Mouse (Mus musculus): ENCODE results near the gene Zfhx3. TPM values are rescaled to one million over a fixed set of nuclear protein-coding genes. Genes with fewer than 3 reads are reported as not detected.

Zfhx3 gene
- polyA plus RNA-seq, 1 experiment from 2014 or later: 15.7 TPM

- H3K4me1 ChIP-seq (replicated peaks; ENCODE audit: control insufficient read depth, insufficient read depth, low read length): no peaks in the 10 kb centered on the region
- 69% methylated on average over 4 of the region's 4 CpGs for WGBS
- H3K36me3 ChIP-seq (ENCODE audit: control insufficient read depth, insufficient read depth, low read length): no peaks in the 10 kb centered on the region
- H3K9ac ChIP-seq (ENCODE audit: low read length): no peak overlapping the region
- no peaks in the 10 kb centered on the region for H3K27me3 ChIP-seq (replicated peaks; ENCODE audit: control insufficient read depth, insufficient read depth, low read length)
- no peak overlapping the region for H3K4me3 ChIP-seq (ENCODE audit: low read depth, low read length)
- H3K4me2 ChIP-seq (ENCODE audit: low read length): no peak overlapping the region
- no peak overlapping the region for H3K27ac ChIP-seq (ENCODE audit: low read depth)
- DNase-seq (ENCODE audit: low spot score) (no peak), ATAC-seq (replicated peaks; ENCODE audit: low FRiP score, low TSS enrichment, low read depth) (no peak)
- no peaks in the 10 kb centered on the region for H3K9me3 ChIP-seq (ENCODE audit: control insufficient read depth, low read length)
Observed at GRCm38 (mm10) chr8:108086913-108087312, 144.5 kb downstream of the Zfhx3 start.

GRCm38 (mm10) chr8:108089632-108090031 is 147.2 kb downstream of the Zfhx3 start:
- Histone ChIP-seq H3K36me3 (ENCODE audit: control insufficient read depth, insufficient read depth, low read length) (no peaks in the 10 kb centered on the region), H3K4me3 (ENCODE audit: low read depth, low read length) (no peak overlapping the region), H3K27ac (ENCODE audit: low read depth) (no peak overlapping the region), H3K9me3 (ENCODE audit: control insufficient read depth, low read length) (no peaks in the 10 kb centered on the region), H3K9ac (ENCODE audit: low read length) (no peak overlapping the region), H3K4me2 (ENCODE audit: low read length) (no peak overlapping the region), H3K4me1 (replicated peaks; ENCODE audit: control insufficient read depth, insufficient read depth, low read length) (no peaks in the 10 kb centered on the region), H3K27me3 (replicated peaks; ENCODE audit: control insufficient read depth, insufficient read depth, low read length) (no peaks in the 10 kb centered on the region)
- DNase-seq (ENCODE audit: low spot score): no peak
- no peak for ATAC-seq (replicated peaks; ENCODE audit: low FRiP score, low TSS enrichment, low read depth)
- WGBS: 64% methylated on average over 5 of the region's 5 CpGs

- WGBS: 83% methylated on average over 13 of the region's 13 CpGs
- H3K4me2 ChIP-seq (ENCODE audit: low read length): no peak overlapping the region
- H3K27me3 ChIP-seq (replicated peaks; ENCODE audit: control insufficient read depth, insufficient read depth, low read length): no peaks in the 10 kb centered on the region
- no peaks in the 10 kb centered on the region for H3K9me3 ChIP-seq (ENCODE audit: control insufficient read depth, low read length)
- H3K36me3 ChIP-seq (ENCODE audit: control insufficient read depth, insufficient read depth, low read length): no peaks in the 10 kb centered on the region
- H3K4me3 ChIP-seq (ENCODE audit: low read depth, low read length): no peak overlapping the region
- no peak overlapping the region for H3K27ac ChIP-seq (ENCODE audit: low read depth)
- DNase-seq (ENCODE audit: low spot score): no peak
- no peak for ATAC-seq (replicated peaks; ENCODE audit: low FRiP score, low TSS enrichment, low read depth)
- no peak overlapping the region for H3K9ac ChIP-seq (ENCODE audit: low read length)
- peaks cover 8% of the 10 kb centered on the region for H3K4me1 ChIP-seq (replicated peaks; ENCODE audit: control insufficient read depth, insufficient read depth, low read length)
Observed at GRCm38 (mm10) chr8:108098598-108098997, 156.2 kb downstream of the Zfhx3 start.

DNA sequence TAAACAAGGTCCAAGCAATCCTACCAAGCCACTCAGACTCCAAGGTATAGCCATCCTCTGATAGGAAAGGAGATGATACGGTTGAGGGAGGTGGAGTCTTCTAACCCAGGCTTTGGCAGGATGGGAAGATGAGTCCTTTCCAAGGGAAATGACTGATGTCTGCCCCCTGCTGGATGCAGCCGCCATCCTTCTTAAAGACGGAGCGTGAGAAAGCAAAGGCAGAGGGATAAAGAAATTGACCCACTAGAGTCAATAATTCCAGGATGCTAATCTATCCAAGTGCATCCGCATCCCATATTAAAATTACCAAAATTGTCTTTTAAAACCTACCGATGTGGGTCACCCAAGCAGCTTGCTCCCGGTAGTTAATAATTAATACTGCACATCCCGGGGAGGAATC is 158.7 kb downstream of the Zfhx3 start:
- Histone ChIP-seq H3K9me3 (ENCODE audit: control insufficient read depth, low read length) (no peaks in the 10 kb centered on the region), H3K9ac (ENCODE audit: low read length) (no peak overlapping the region), H3K27me3 (replicated peaks; ENCODE audit: control insufficient read depth, insufficient read depth, low read length) (no peaks in the 10 kb centered on the region), H3K4me3 (ENCODE audit: low read depth, low read length) (no peak overlapping the region), H3K4me1 (replicated peaks; ENCODE audit: control insufficient read depth, insufficient read depth, low read length) (peaks cover 18% of the 10 kb centered on the region), H3K36me3 (ENCODE audit: control insufficient read depth, insufficient read depth, low read length) (no peaks in the 10 kb centered on the region), H3K4me2 (ENCODE audit: low read length) (no peak overlapping the region), H3K27ac (ENCODE audit: low read depth) (no peak overlapping the region)
- 67% methylated on average over 8 of the region's 8 CpGs for WGBS
- DNase-seq (ENCODE audit: low spot score) (no peak), ATAC-seq (replicated peaks; ENCODE audit: low FRiP score, low TSS enrichment, low read depth) (no peak)

DNA sequence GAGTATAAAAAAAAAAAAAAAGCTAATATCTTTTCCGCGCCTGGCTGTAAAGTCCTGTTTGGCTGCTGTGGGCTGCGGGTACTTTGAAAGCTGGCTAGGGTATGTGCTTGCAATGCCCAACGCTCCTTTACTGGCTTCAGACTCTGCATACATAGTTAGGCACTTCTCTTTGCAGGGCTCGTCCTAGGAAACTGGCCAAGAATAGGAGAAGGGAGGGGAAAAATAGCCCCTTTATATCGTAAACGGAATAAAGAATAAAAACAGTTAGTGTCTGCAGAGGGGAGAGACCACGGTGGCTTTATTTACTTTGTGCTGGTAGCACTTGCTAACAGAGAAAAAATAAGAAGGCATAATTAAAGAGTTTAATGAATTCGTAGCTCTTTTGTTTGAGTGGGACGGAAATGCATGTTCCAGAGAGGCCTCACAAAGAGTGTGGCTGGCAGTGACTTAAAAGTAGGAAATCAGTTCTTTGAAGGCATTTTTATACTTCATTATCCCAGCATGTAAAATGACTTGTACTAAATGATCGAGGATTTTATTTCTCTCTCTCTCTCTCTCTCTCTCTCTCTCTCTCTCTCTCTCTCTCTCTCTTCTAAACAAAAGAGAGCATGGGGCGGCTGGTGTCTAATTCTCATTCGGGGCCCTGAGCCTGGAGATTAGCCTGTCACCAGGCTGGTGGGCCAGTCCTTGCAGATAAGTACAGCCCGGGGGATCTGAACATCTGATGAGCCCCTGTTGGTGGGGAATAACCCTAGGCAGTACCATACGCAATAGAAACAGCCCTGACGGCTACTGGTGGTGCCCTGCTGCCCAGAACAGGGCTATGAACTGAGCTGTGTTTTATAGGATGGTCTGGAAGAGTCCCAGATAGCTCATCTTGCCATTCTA is 159.8 kb downstream of the Zfhx3 start:
- no peak overlapping the region for H3K4me3 ChIP-seq (ENCODE audit: low read depth, low read length)
- no peak for DNase-seq (ENCODE audit: low spot score)
- WGBS: 46% methylated on average over 16 of the region's 16 CpGs
- ATAC-seq (replicated peaks; ENCODE audit: low FRiP score, low TSS enrichment, low read depth): no peak
- no peak overlapping the region for H3K9ac ChIP-seq (ENCODE audit: low read length)
- no peak overlapping the region for H3K27ac ChIP-seq (ENCODE audit: low read depth)
- no peaks in the 10 kb centered on the region for H3K36me3 ChIP-seq (ENCODE audit: control insufficient read depth, insufficient read depth, low read length)
- peaks cover 18% of the 10 kb centered on the region for H3K4me1 ChIP-seq (replicated peaks; ENCODE audit: control insufficient read depth, insufficient read depth, low read length)
- H3K4me2 ChIP-seq (ENCODE audit: low read length): no peak overlapping the region
- no peaks in the 10 kb centered on the region for H3K27me3 ChIP-seq (replicated peaks; ENCODE audit: control insufficient read depth, insufficient read depth, low read length)
- no peaks in the 10 kb centered on the region for H3K9me3 ChIP-seq (ENCODE audit: control insufficient read depth, low read length)

GRCm38 (mm10) chr8:108104471-108105098 is 162.1 kb downstream of the Zfhx3 start:
- 15% methylated on average over 10 of the region's 10 CpGs for WGBS
- H3K4me1 ChIP-seq (replicated peaks; ENCODE audit: control insufficient read depth, insufficient read depth, low read length): peaks cover 18% of the 10 kb centered on the region
- no peak for DNase-seq (ENCODE audit: low spot score)
- H3K36me3 ChIP-seq (ENCODE audit: control insufficient read depth, insufficient read depth, low read length): no peaks in the 10 kb centered on the region
- H3K27ac ChIP-seq (ENCODE audit: low read depth): no peak overlapping the region
- H3K9ac ChIP-seq (ENCODE audit: low read length): no peak overlapping the region
- no peaks in the 10 kb centered on the region for H3K27me3 ChIP-seq (replicated peaks; ENCODE audit: control insufficient read depth, insufficient read depth, low read length)
- H3K4me3 ChIP-seq (ENCODE audit: low read depth, low read length): no peak overlapping the region
- H3K9me3 ChIP-seq (ENCODE audit: control insufficient read depth, low read length): no peaks in the 10 kb centered on the region
- 0 out of 2 replicates have a peak overlapping the region, but pooled peaks have one; percentile 3 for H3K4me2 ChIP-seq (ENCODE audit: low read length)
- ATAC-seq (replicated peaks; ENCODE audit: low FRiP score, low TSS enrichment, low read depth): no peak

- H3K27ac ChIP-seq (ENCODE audit: low read depth): no peak overlapping the region
- no peaks in the 10 kb centered on the region for H3K4me1 ChIP-seq (replicated peaks; ENCODE audit: control insufficient read depth, insufficient read depth, low read length)
- no peaks in the 10 kb centered on the region for H3K9me3 ChIP-seq (ENCODE audit: control insufficient read depth, low read length)
- no peak overlapping the region for H3K4me2 ChIP-seq (ENCODE audit: low read length)
- H3K36me3 ChIP-seq (ENCODE audit: control insufficient read depth, insufficient read depth, low read length): no peaks in the 10 kb centered on the region
- ATAC-seq (replicated peaks; ENCODE audit: low FRiP score, low TSS enrichment, low read depth) (no peak), DNase-seq (ENCODE audit: low spot score) (no peak)
- H3K9ac ChIP-seq (ENCODE audit: low read length): no peak overlapping the region
- no peaks in the 10 kb centered on the region for H3K27me3 ChIP-seq (replicated peaks; ENCODE audit: control insufficient read depth, insufficient read depth, low read length)
- WGBS: 67% methylated on average over 2 of the region's 2 CpGs
- H3K4me3 ChIP-seq (ENCODE audit: low read depth, low read length): no peak overlapping the region
Observed at GRCm38 (mm10) chr8:108125053-108125452, 182.6 kb downstream of the Zfhx3 start.

DNA sequence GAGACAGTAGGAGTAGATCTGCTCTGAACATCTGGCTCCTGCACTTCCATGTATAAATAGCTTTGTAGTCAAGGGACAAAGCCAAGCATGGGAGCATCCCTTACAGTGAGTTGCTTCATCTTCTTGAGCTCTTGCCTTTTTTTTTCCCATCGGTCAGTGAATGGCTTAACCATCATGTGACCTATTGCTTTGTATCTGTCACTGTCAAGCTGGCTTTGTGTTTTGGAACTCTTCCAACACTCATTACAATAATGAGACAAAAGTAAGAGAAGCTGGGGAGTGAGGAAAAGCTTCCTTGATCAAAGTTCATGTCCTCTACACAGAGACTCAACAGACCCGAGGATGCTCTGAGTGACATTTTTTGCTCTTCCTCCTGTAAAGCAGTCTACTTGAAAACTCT is 183.0 kb downstream of the Zfhx3 start:
- 84% methylated on average over 2 of the region's 2 CpGs for whole genome bisulfite sequencing
- no peaks in the 10 kb centered on the region for H3K4me1 ChIP-seq (replicated peaks; ENCODE audit: control insufficient read depth, insufficient read depth, low read length)
- no peaks in the 10 kb centered on the region for H3K27me3 ChIP-seq (replicated peaks; ENCODE audit: control insufficient read depth, insufficient read depth, low read length)
- no peaks in the 10 kb centered on the region for H3K36me3 ChIP-seq (ENCODE audit: control insufficient read depth, insufficient read depth, low read length)
- no peaks in the 10 kb centered on the region for H3K9me3 ChIP-seq (ENCODE audit: control insufficient read depth, low read length)
- ATAC-seq (replicated peaks; ENCODE audit: low FRiP score, low TSS enrichment, low read depth) (no peak), DNase-seq (ENCODE audit: low spot score) (no peak)
- H3K9ac ChIP-seq (ENCODE audit: low read length): no peak overlapping the region
- no peak overlapping the region for H3K4me3 ChIP-seq (ENCODE audit: low read depth, low read length)
- no peak overlapping the region for H3K27ac ChIP-seq (ENCODE audit: low read depth)
- no peak overlapping the region for H3K4me2 ChIP-seq (ENCODE audit: low read length)
